Mouse (Mus musculus) hematopoietic stem cell, adult 5-6 weeks (primary cell): ENCODE measurements around the gene Smok3a. TPM values are rescaled to one million over a fixed set of nuclear protein-coding genes. Genes with fewer than 3 reads are reported as not detected.
"Not testable (repeated sequence)": the region's sequence is repeated elsewhere in the genome, so short reads cannot be mapped to it uniquely, and the experiment has no call there.

Experiments
- ATAC-seq, 2 experiments: fragments of 125-278 bp in 1 of 2; replicated peaks in 1 of 2; 2 replicates each; pipeline ENCODE4 v1.8.0; 2016 to 2017; ENCODE audit warnings: inconsistent platforms in 2 of 2, mild to moderate bottlenecking in 2 of 2, moderate number of reproducible peaks in 2 of 2, low read depth in 1 of 2, moderate TSS enrichment in 1 of 2; ENCODE audit not compliant: low FRiP score in 2 of 2, poor library complexity in 2 of 2, severe bottlenecking in 2 of 2, insufficient read depth in 1 of 2, low TSS enrichment in 1 of 2
- total RNA-seq: library from RNA; stranded (forward); fragments of 172-1452, 232-1000 nt; gene quantifications from 2 replicates; pipeline ENCODE4 v1.2.3, GENCODE M21; 2017

Smok3a gene
- not detected in 2 replicates for total RNA-seq

GRCm38 (mm10) chr5:138020961-138021479, at the start of gene Smok3a, which contains the start of gene Smok3b:
TSS of gene Smok3a (plus strand) at chr5:138021261.
TSS of gene Smok3b (plus strand) at chr5:138021429.
- not testable (repeated sequence) for ATAC-seq

GRCm38 (mm10) chr5:137973161-137973560, 47.9 kb upstream of the Smok3a start:
- no peak for ATAC-seq

- ATAC-seq = peak in 1 of 2 experiments; percentile 53; a peak in 1 of 4 replicates
These were observed 47.3 kb upstream of the Smok3a start for GRCm38 (mm10) chr5:137973738-137974137.

GRCm38 (mm10) chr5:137974724-137975123, 46.3 kb upstream of the Smok3a start:
- ATAC-seq = no peak

- ATAC-seq = no peak
These were observed 45.6 kb upstream of the Smok3a start for GRCm38 (mm10) chr5:137975434-137975833.

- ATAC-seq = no peak
These were observed 43.8 kb upstream of the Smok3a start for GRCm38 (mm10) chr5:137977291-137977690.

GRCm38 (mm10) chr5:137979081-137979480, 42.0 kb upstream of the Smok3a start:
- ATAC-seq = no peak

- no peak; a peak in 1 of 4 replicates for ATAC-seq
These were observed 39.8 kb upstream of the Smok3a start, which contains the start of gene Azgp1 for GRCm38 (mm10) chr5:137981300-137981699. TSS of gene Azgp1 (plus strand) at chr5:137981520.

GRCm38 (mm10) chr5:137986351-137986750, 34.7 kb upstream of the Smok3a start:
- no peak for ATAC-seq

GRCm38 (mm10) chr5:138009437-138009836, 11.6 kb upstream of the Smok3a start:
- no peak for ATAC-seq

- ATAC-seq = no peak
These were observed 8.7 kb upstream of the Smok3a start for GRCm38 (mm10) chr5:138012382-138012781.

GRCm38 (mm10) chr5:138016530-138016929, 4.5 kb upstream of the Smok3a start:
- ATAC-seq = no peak

GRCm38 (mm10) chr5:138016997-138017396, 4.1 kb upstream of the Smok3a start:
- ATAC-seq = no peak

GRCm38 (mm10) chr5:138019577-138019976, 1.5 kb upstream of the Smok3a start:
- not testable (repeated sequence) for ATAC-seq

- not testable (repeated sequence) for ATAC-seq
These were observed 31.8 kb downstream of the Smok3a start, which contains the start of gene Smok3c for GRCm38 (mm10) chr5:138052894-138053293. TSS of gene Smok3c (plus strand) at chr5:138053194.

GRCm38 (mm10) chr5:138073803-138074202, 52.7 kb downstream of the Smok3a start:
- ATAC-seq = no peak

GRCm38 (mm10) chr5:138075684-138076083, 54.6 kb downstream of the Smok3a start:
- no peak for ATAC-seq

GRCm38 (mm10) chr5:138076148-138076547, 55.1 kb downstream of the Smok3a start:
- no peak for ATAC-seq

GRCm38 (mm10) chr5:138080456-138080855, 59.4 kb downstream of the Smok3a start:
- ATAC-seq = no peak
